Mouse (Mus musculus) thymus, postnatal 25 days (tissue): ENCODE data around the gene Cbfb.
"Not testable (repeated sequence)": the region's sequence is repeated elsewhere in the genome, so short reads cannot be mapped to it uniquely, and the experiment has no call there.

Experiments used
- DNase-seq: peaks from one replicate; pipeline ENCODE4 v3.0.0; 2022

The Cbfb gene

GRCm38 (mm10) chr8:105170381-105171115 is at the start of gene Cbfb:
TSS of gene Cbfb (plus strand) at chr8:105170674.
- peak; percentile 97 for DNase-seq

GRCm38 (mm10) chr8:105129864-105130263 is 40.6 kb upstream of the Cbfb start:
- DNase-seq, result no peak

- DNase-seq, result no peak
These were observed 39.0 kb upstream of the Cbfb start, which contains the start of gene Ces4a for GRCm38 (mm10) chr8:105131509-105131908. TSS of gene Ces4a (plus strand) at chr8:105131800.

- peak; percentile 58 for DNase-seq
These were observed 32.1 kb upstream of the Cbfb start for GRCm38 (mm10) chr8:105138423-105138822.

- no peak for DNase-seq
These were observed 28.1 kb upstream of the Cbfb start for GRCm38 (mm10) chr8:105142395-105142794.

- no peak for DNase-seq
These were observed 18.8 kb upstream of the Cbfb start for GRCm38 (mm10) chr8:105151654-105152053.

GRCm38 (mm10) chr8:105152623-105153398 is 17.7 kb upstream of the Cbfb start:
- no peak for DNase-seq

GRCm38 (mm10) chr8:105154316-105154715 is 16.2 kb upstream of the Cbfb start:
- no peak for DNase-seq

- no peak for DNase-seq
These were observed 15.3 kb upstream of the Cbfb start for GRCm38 (mm10) chr8:105155091-105155745.

- peak; percentile 65 for DNase-seq
These were observed 12.9 kb upstream of the Cbfb start for GRCm38 (mm10) chr8:105157555-105157954.

- no peak for DNase-seq
These were observed 12.4 kb upstream of the Cbfb start for GRCm38 (mm10) chr8:105158084-105158483.

GRCm38 (mm10) chr8:105161121-105161652 is 9.3 kb upstream of the Cbfb start:
- DNase-seq, result no peak

GRCm38 (mm10) chr8:105164272-105164902 is 6.1 kb upstream of the Cbfb start:
- no peak for DNase-seq

GRCm38 (mm10) chr8:105165191-105165590 is 5.3 kb upstream of the Cbfb start:
- DNase-seq, result no peak

GRCm38 (mm10) chr8:105167116-105167515 is 3.4 kb upstream of the Cbfb start:
- no peak for DNase-seq

- DNase-seq, result no peak
These were observed 892 bp upstream of the Cbfb start for GRCm38 (mm10) chr8:105169582-105169981.

GRCm38 (mm10) chr8:105170041-105170380 is 463 bp upstream of the Cbfb start:
- no peak for DNase-seq

GRCm38 (mm10) chr8:105171116-105172002 is 885 bp downstream of the Cbfb start:
- peak; percentile 79 for DNase-seq

- no peak for DNase-seq
These were observed 1.5 kb downstream of the Cbfb start for GRCm38 (mm10) chr8:105172003-105172362.

GRCm38 (mm10) chr8:105175287-105175686 is 4.8 kb downstream of the Cbfb start:
- not testable (repeated sequence) for DNase-seq

GRCm38 (mm10) chr8:105178211-105178800 is 7.8 kb downstream of the Cbfb start:
- no peak for DNase-seq

- no peak for DNase-seq
These were observed 11.7 kb downstream of the Cbfb start for GRCm38 (mm10) chr8:105182201-105182600.
